ENCODE assay signal across 9 mouse cellular contexts in the genomic region with DNA sequence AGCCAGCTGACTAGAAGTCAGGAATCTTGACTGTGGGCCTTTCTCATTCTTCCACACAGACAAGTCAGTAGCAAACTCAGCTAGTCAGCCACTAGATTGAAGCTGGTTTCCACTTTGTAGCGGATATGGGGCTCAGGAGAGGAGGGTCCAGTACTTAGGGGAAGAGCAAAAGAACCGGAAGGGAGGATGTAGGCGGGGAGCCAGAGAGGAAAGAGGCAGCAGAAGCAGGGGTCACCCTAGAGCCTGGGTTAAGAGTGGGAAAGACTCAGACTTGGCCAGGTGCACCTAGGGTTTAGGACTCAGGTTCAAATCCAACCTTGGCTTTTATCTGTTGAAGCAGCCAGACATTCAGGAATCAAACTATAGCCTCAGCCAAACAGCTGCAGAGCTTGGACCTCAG. TPM values are rescaled to one million over a fixed set of nuclear protein-coding genes. Genes with fewer than 3 reads are reported as not detected.
DNase-seq lines count a peak whose midpoint lies in the region; ATAC-seq and TF ChIP-seq lines count a peak whose summit lies in the region.
"Had no signal": no experiment of that assay in that cellular context is flagged by ENCODE, and none has a peak within 500 bp of the region (broad histone marks: within the 10 kb centered on the region; RNA-seq: fewer than 3 reads in every experiment).

No protein-coding gene starts in this region.

- WGBS in lung, embryonic 15.5 days: 75% methylated on average over 3 of the region's 3 CpGs
- whole genome bisulfite sequencing in kidney, postnatal 0 days: 64% methylated on average over 3 of the region's 3 CpGs
- 17% methylated on average over 3 of the region's 3 CpGs for WGBS in small intestine, adult 2 months

- H3K36me3 ChIP-seq in lung, embryonic 15.5 days: peaks cover 3% of the 10 kb centered on the region; the same call in 1 of the 2 replicates
- H3K36me3 ChIP-seq in kidney, postnatal 0 days (ENCODE audit: insufficient read depth, low read length): peaks cover 3% of the 10 kb centered on the region; the same call in 1 of the 2 replicates
- peaks cover 12% of the 10 kb centered on the region for H3K36me3 ChIP-seq in small intestine, adult 2 months (ENCODE audit: control insufficient read depth, insufficient read depth, low read length)

- no peak overlapping the region for H3K4me3 ChIP-seq in lung, embryonic 15.5 days
- H3K4me3 ChIP-seq in kidney, postnatal 0 days (replicated peaks; ENCODE audit: low read depth, low read length): 0 out of 2 replicates have a peak overlapping the region, but pooled peaks have one; percentile 90
- peak overlapping the region; percentile 9 for H3K4me3 ChIP-seq in small intestine, adult 2 months (ENCODE audit: low read depth, low read length)

- H3K27me3 ChIP-seq in lung, embryonic 15.5 days: no peaks in the 10 kb centered on the region
- H3K27me3 ChIP-seq in kidney, postnatal 0 days (ENCODE audit: insufficient read depth, low read length): no peaks in the 10 kb centered on the region
- no peaks in the 10 kb centered on the region for H3K27me3 ChIP-seq in small intestine, adult 2 months (ENCODE audit: control insufficient read depth, insufficient read depth, low read length)

- peaks cover 52% of the 10 kb centered on the region for H3K4me1 ChIP-seq in lung, embryonic 15.5 days
- peaks cover 40% of the 10 kb centered on the region for H3K4me1 ChIP-seq in kidney, postnatal 0 days (replicated peaks; ENCODE audit: insufficient read depth, low read length)
- peaks cover 48% of the 10 kb centered on the region for H3K4me1 ChIP-seq in small intestine, adult 2 months (ENCODE audit: control insufficient read depth, insufficient read depth, insufficient read length, low read length)

- H3K9ac ChIP-seq in lung, embryonic 15.5 days: no peak overlapping the region
- H3K9ac ChIP-seq in kidney, postnatal 0 days (ENCODE audit: low read depth, low read length): peak overlapping the region; percentile 98; the same call in 1 of the 2 replicates

- no peaks in the 10 kb centered on the region for H3K9me3 ChIP-seq in lung, embryonic 15.5 days
- H3K9me3 ChIP-seq in kidney, postnatal 0 days (replicated peaks; ENCODE audit: low read length): no peaks in the 10 kb centered on the region

- no peak for TF ChIP-seq CTCF in kidney, postnatal 0 days (IDR thresholded peaks at IDR 0.05; ENCODE audit: low read depth)
- no peak for TF ChIP-seq CTCF in small intestine, adult 2 months (IDR thresholded peaks at IDR 0.05; ENCODE audit: extremely low read depth, insufficient read length, insufficient replicate concordance, low read depth, low read length)

- DNase-seq in adrenal gland, adult 2 months: peak; percentile 23
- DNase-seq in adrenal gland, postnatal 14 days: no peak
- no peak for DNase-seq in lung, adult 18-20 months
- no peak for DNase-seq in kidney, postnatal 0 days (ENCODE audit: low spot score)
- no peak for DNase-seq in layer of hippocampus, adult 18-20 months (ENCODE audit: low spot score in 2 of 2)
- DNase-seq in urinary bladder, postnatal 4 days (ENCODE audit: low spot score in 2 of 2): no peak
- DNase-seq: right cerebral cortex, postnatal 25 days had no signal

- H3K27ac ChIP-seq in lung, embryonic 15.5 days: peak overlapping the region; percentile 77
- H3K27ac ChIP-seq in kidney, postnatal 0 days: peak overlapping the region; percentile 63
- H3K27ac ChIP-seq in small intestine, adult 2 months (ENCODE audit: insufficient read depth, low read depth, low read length): peak overlapping the region; percentile 62

- TF ChIP-seq POLR2A in small intestine, adult 2 months (IDR thresholded peaks at IDR 0.05; ENCODE audit: low read depth, low read length): no peak

- no peak for ATAC-seq in lung, embryonic 15.5 days (ENCODE audit: borderline replicate concordance, extremely low read depth, low FRiP score, low TSS enrichment)
- no peak for ATAC-seq in kidney, postnatal 0 days (replicated peaks; ENCODE audit: low FRiP score, low read depth)

- H3K4me2 ChIP-seq in lung, embryonic 15.5 days: peak overlapping the region; percentile 97
- peak overlapping the region; percentile 95 for H3K4me2 ChIP-seq in kidney, postnatal 0 days (ENCODE audit: low read length)

RNA-seq across cellular contexts. Expression of a gene that starts 11.2 kb away (rescaled TPM):
- 10 to 100 TPM; 17.0 to 21.6 TPM for total RNA-seq in adrenal gland, adult 2 months (2021)
- polyA plus RNA-seq in adrenal gland, adult 2 months (2012; rRNA removed): 83.6 and 186 TPM in 2 replicates
- 10.4 and 11.3 TPM in 2 replicates for total RNA-seq in adrenal gland, postnatal 14 days (2021)
- polyA plus RNA-seq in lung, embryonic 15.5 days (2015; fragmentation: Nextera tagmentation; extraction: Ambion mirVana): 2.5 and 2.8 TPM in 2 replicates
- 8.5 and 9.6 TPM in 2 replicates for polyA plus RNA-seq in kidney, postnatal 0 days (2015; fragmentation: Nextera tagmentation; extraction: Ambion mirVana)
- 44.3 and 51.3 TPM in 2 replicates for polyA plus RNA-seq in small intestine, adult 2 months (2012; rRNA removed)
- total RNA-seq in layer of hippocampus, adult 18-20 months (2021): 1 to 10 TPM; 6.8 to 7.1 TPM

RNA-seq across cellular contexts. Expression of a gene that starts 16.5 kb away (rescaled TPM):
- total RNA-seq in adrenal gland, adult 2 months (2021): 100 to 1,000 TPM; 119 to 128 TPM
- polyA plus RNA-seq in adrenal gland, adult 2 months (2012; rRNA removed): 347 and 361 TPM in 2 replicates
- total RNA-seq in adrenal gland, postnatal 14 days (2021): 103 and 113 TPM in 2 replicates
- polyA plus RNA-seq in lung, embryonic 15.5 days (2015; fragmentation: Nextera tagmentation; extraction: Ambion mirVana): 36.4 and 41.0 TPM in 2 replicates
- 53.4 and 62.1 TPM in 2 replicates for polyA plus RNA-seq in kidney, postnatal 0 days (2015; fragmentation: Nextera tagmentation; extraction: Ambion mirVana)
- polyA plus RNA-seq in small intestine, adult 2 months (2012; rRNA removed): 116 and 171 TPM in 2 replicates
- 10 to 100 TPM; 80.7 to 84.1 TPM for total RNA-seq in layer of hippocampus, adult 18-20 months (2021)

RNA-seq across cellular contexts. Expression of a gene that starts 16.6 kb away (rescaled TPM):
- 1,000 to 10,000 TPM in 1 of 2 experiments, 100 to 1,000 TPM in 1; 696 to 1,341 TPM for total RNA-seq in adrenal gland, adult 2 months (2021)
- polyA plus RNA-seq in adrenal gland, adult 2 months (2012; rRNA removed): 517 and 655 TPM in 2 replicates
- 356 and 366 TPM in 2 replicates for total RNA-seq in adrenal gland, postnatal 14 days (2021)
- polyA plus RNA-seq in lung, embryonic 15.5 days (2015; fragmentation: Nextera tagmentation; extraction: Ambion mirVana): 251 and 273 TPM in 2 replicates
- polyA plus RNA-seq in kidney, postnatal 0 days (2015; fragmentation: Nextera tagmentation; extraction: Ambion mirVana): 326 and 333 TPM in 2 replicates
- 89.1 and 171 TPM in 2 replicates for polyA plus RNA-seq in small intestine, adult 2 months (2012; rRNA removed)
- total RNA-seq in layer of hippocampus, adult 18-20 months (2021): 100 to 1,000 TPM; 486 to 498 TPM

RNA-seq across cellular contexts. Expression of a gene that starts 53.0 kb away (rescaled TPM):
- 10 to 100 TPM in 1 of 2 experiments, 1 to 10 TPM in 1; 4.9 to 11.5 TPM for total RNA-seq in adrenal gland, adult 2 months (2021)
- polyA plus RNA-seq in adrenal gland, adult 2 months (2012; rRNA removed): 6.6 and 8.7 TPM in 2 replicates
- 12.9 and 13.6 TPM in 2 replicates for total RNA-seq in adrenal gland, postnatal 14 days (2021)
- polyA plus RNA-seq in lung, embryonic 15.5 days (2015; fragmentation: Nextera tagmentation; extraction: Ambion mirVana): 19.1 and 19.5 TPM in 2 replicates
- polyA plus RNA-seq in kidney, postnatal 0 days (2015; fragmentation: Nextera tagmentation; extraction: Ambion mirVana): 20.8 and 22.9 TPM in 2 replicates
- 0.95 and 3.8 TPM in 2 replicates for polyA plus RNA-seq in small intestine, adult 2 months (2012; rRNA removed)
- total RNA-seq in layer of hippocampus, adult 18-20 months (2021): 10 to 100 TPM; 14.1 to 15.7 TPM
